Comparison of ENCODE assay signal across 11 mouse cellular contexts in the genomic region with DNA sequence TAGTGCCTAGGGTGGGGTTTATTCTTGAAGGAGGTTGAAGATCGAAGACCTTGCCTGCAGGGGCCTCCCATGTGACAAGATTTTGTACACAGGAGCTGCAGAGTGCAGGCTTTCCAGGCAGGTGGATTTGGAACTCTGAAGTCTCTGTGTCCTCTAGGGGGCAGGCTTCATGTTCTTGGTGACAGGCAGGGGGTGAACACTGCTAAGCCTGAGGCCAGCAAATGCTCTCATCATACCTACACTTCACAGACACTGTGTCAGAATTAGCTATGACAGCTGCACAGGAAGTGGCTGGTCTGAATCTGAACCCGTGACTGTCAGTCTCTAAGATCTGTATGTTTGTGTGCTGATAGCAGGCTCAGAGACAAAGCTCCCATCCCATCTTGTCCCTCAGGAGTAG. TPM values are rescaled to one million over a fixed set of nuclear protein-coding genes. Genes with fewer than 3 reads are reported as not detected.
DNase-seq lines count a peak whose midpoint lies in the region; ATAC-seq and TF ChIP-seq lines count a peak whose summit lies in the region.
"Had no signal": no experiment of that assay in that cellular context is flagged by ENCODE, and none has a peak within 500 bp of the region (broad histone marks: within the 10 kb centered on the region; RNA-seq: fewer than 3 reads in every experiment).

No protein-coding gene starts in this region.

- H3K79me2 ChIP-seq in heart, adult 2 months (replicated peaks; ENCODE audit: control insufficient read depth, insufficient read depth, low read length) = no peaks in the 10 kb centered on the region

- H3K4me2 ChIP-seq in lung, postnatal 0 days (replicated peaks; ENCODE audit: low read depth, low read length) = no peak overlapping the region
- no peak overlapping the region for H3K4me2 ChIP-seq in embryonic facial prominence, embryonic 11.5 days (ENCODE audit: low read depth, low read length)

- H3K4me1 ChIP-seq in heart, adult 2 months (ENCODE audit: control insufficient read depth, insufficient read depth, low read length) = no peaks in the 10 kb centered on the region
- no peaks in the 10 kb centered on the region for H3K4me1 ChIP-seq in lung, postnatal 0 days (ENCODE audit: insufficient read depth, low read depth, low read length)
- no peaks in the 10 kb centered on the region for H3K4me1 ChIP-seq in embryonic facial prominence, embryonic 11.5 days (ENCODE audit: control insufficient read depth, insufficient read depth, low read length)

- 21% methylated on average over 2 of the region's 2 CpGs for WGBS in heart, adult 2 months
- 14% methylated on average over 2 of the region's 2 CpGs for WGBS in lung, postnatal 0 days
- WGBS in embryonic facial prominence, embryonic 11.5 days = 23% methylated on average over 2 of the region's 2 CpGs

- H3K36me3 ChIP-seq in heart, adult 2 months (ENCODE audit: control insufficient read depth, insufficient read depth, low read length) = no peaks in the 10 kb centered on the region
- H3K36me3 ChIP-seq in lung, postnatal 0 days (ENCODE audit: insufficient read depth, low read length) = no peaks in the 10 kb centered on the region
- no peaks in the 10 kb centered on the region for H3K36me3 ChIP-seq in embryonic facial prominence, embryonic 11.5 days (replicated peaks; ENCODE audit: control insufficient read depth, insufficient read depth, low read depth, low read length)

- no peak overlapping the region for H3K9ac ChIP-seq in heart, adult 2 months (ENCODE audit: low read depth, low read length)
- no peak overlapping the region for H3K9ac ChIP-seq in lung, postnatal 0 days (replicated peaks; ENCODE audit: low read depth)
- no peak overlapping the region for H3K9ac ChIP-seq in embryonic facial prominence, embryonic 11.5 days (replicated peaks; ENCODE audit: low read length)

- H3K4me3 ChIP-seq in heart, adult 2 months = no peak overlapping the region
- H3K4me3 ChIP-seq in lung, postnatal 0 days (ENCODE audit: low read depth, low read length) = no peak overlapping the region
- H3K4me3 ChIP-seq in embryonic facial prominence, embryonic 11.5 days (ENCODE audit: low read depth, low read length) = no peak overlapping the region

- H3K27ac ChIP-seq in heart, adult 2 months = no peak overlapping the region
- no peak overlapping the region for H3K27ac ChIP-seq in lung, postnatal 0 days (ENCODE audit: low read length)
- H3K27ac ChIP-seq in embryonic facial prominence, embryonic 11.5 days (replicated peaks; ENCODE audit: low read depth, low read length) = no peak overlapping the region
- H3K27ac ChIP-seq: macrophage had no signal

- no peaks in the 10 kb centered on the region for H3K9me3 ChIP-seq in lung, postnatal 0 days (ENCODE audit: low read length)
- no peaks in the 10 kb centered on the region for H3K9me3 ChIP-seq in embryonic facial prominence, embryonic 11.5 days (replicated peaks; ENCODE audit: control insufficient read depth, low read length)

- peak; percentile 37 for TF ChIP-seq CTCF in heart, adult 2 months (IDR thresholded peaks at IDR 0.05)
- TF ChIP-seq CTCF in lung, postnatal 0 days (IDR thresholded peaks at IDR 0.05) = peak; percentile 65

- TF ChIP-seq EP300 in heart, adult 2 months (IDR thresholded peaks at IDR 0.05; ENCODE audit: insufficient read depth, low read depth, low read length) = no peak
- TF ChIP-seq EP300 in lung, postnatal 0 days (IDR thresholded peaks at IDR 0.05) = no peak

- DNase-seq in heart, adult 2 months = no peak
- no peak for DNase-seq in heart, postnatal 36 days
- DNase-seq in lung, postnatal 0 days (ENCODE audit: low spot score) = peak; percentile 27
- DNase-seq in lung, postnatal 4 days = no peak
- peak; percentile 65 for DNase-seq in embryonic facial prominence, embryonic 11.5 days (ENCODE audit: low spot score)
- peak; percentile 72 for DNase-seq in thymus, postnatal 25 days
- DNase-seq in adrenal gland, postnatal 4 days (ENCODE audit: low spot score in 2 of 2) = no peak
- DNase-seq in gastrocnemius, postnatal 36 days = no peak
- DNase-seq: cerebellum, postnatal 25 days; right cerebral cortex, postnatal 14 days had no signal

- intact Hi-C loops in heart, adult 2 months (cut with DNase I) = no loop called here
- intact Hi-C loops in heart, postnatal 36 days (cut with DNase I) = no loop called here
- intact Hi-C loops in gastrocnemius, postnatal 36 days (cut with DNase I) = no loop called here

- no peak for TF ChIP-seq POLR2A in heart, adult 2 months (IDR thresholded peaks at IDR 0.05; ENCODE audit: insufficient read depth, low read depth, low read length)

- ATAC-seq in lung, postnatal 0 days = no peak
- ATAC-seq in embryonic facial prominence, embryonic 11.5 days (replicated peaks; ENCODE audit: insufficient number of reproducible peaks, low FRiP score, low TSS enrichment, low read depth) = no peak

- H3K27me3 ChIP-seq in heart, adult 2 months (ENCODE audit: control insufficient read depth, insufficient read depth, low read length) = no peaks in the 10 kb centered on the region; the same call in 1 of the 2 replicates
- no peaks in the 10 kb centered on the region for H3K27me3 ChIP-seq in lung, postnatal 0 days (replicated peaks; ENCODE audit: insufficient read depth, low read length)
- no peaks in the 10 kb centered on the region for H3K27me3 ChIP-seq in embryonic facial prominence, embryonic 11.5 days (ENCODE audit: control insufficient read depth, insufficient read depth, low read length)

RNA-seq across cellular contexts. Expression of gene Glp1r, which starts 8.9 kb away (rescaled TPM):
- under 1 TPM; 0.16 to 0.25 TPM for total RNA-seq in heart, adult 2 months (2021)
- 0.29 and 0.64 TPM in 2 replicates for polyA plus RNA-seq in heart, adult 2 months (2012; rRNA removed)
- under 1 TPM; 0.19 to 0.41 TPM for total RNA-seq in heart, postnatal 36 days (2021)
- 17.8 and 19.9 TPM in 2 replicates for polyA plus RNA-seq in lung, postnatal 0 days (2015; fragmentation: Nextera tagmentation; extraction: Ambion mirVana)
- polyA plus RNA-seq in embryonic facial prominence, embryonic 11.5 days (2014; fragmentation: Nextera tagmentation; extraction: Ambion mirVana) = 0.08 TPM in 1 of 2 replicates, not detected in the other
- total RNA-seq in adrenal gland, postnatal 4 days (2021) = 1 to 10 TPM in 1 of 2 experiments, under 1 TPM in 1; 0.37 to 2.9 TPM
- not detected for total RNA-seq in gastrocnemius, postnatal 36 days (2021)
- polyA plus RNA-seq: macrophage had no signal

Comparison
In these comparisons a context has a peak if more than half of its experiments do, and no peak if none do; other contexts are left out.
1. DNase-seq: peak in lung, postnatal 0 days (single experiment), embryonic facial prominence, embryonic 11.5 days (single experiment) and thymus, postnatal 25 days (single experiment); none in heart, adult 2 months (0 of 2), heart, postnatal 36 days (0 of 2), lung, postnatal 4 days (0 of 2), adrenal gland, postnatal 4 days (0 of 2) and gastrocnemius, postnatal 36 days (0 of 2).